Mouse (Mus musculus) C2C12 (cell line): ENCODE measurements around the gene Clec11a. TPM values are rescaled to one million over a fixed set of nuclear protein-coding genes. Genes with fewer than 3 reads are reported as not detected.

Experiments
- H3K27me3 ChIP-seq: one replicate; pipeline ENCODE4 v1.6.1; 2011; ENCODE audit not compliant: control insufficient read depth, insufficient read depth, insufficient read length
- H3K36me3 ChIP-seq: one replicate; pipeline ENCODE4 v1.6.1; 2011; ENCODE audit not compliant: control insufficient read depth, insufficient read depth
- H3K4me3 ChIP-seq: one replicate; pipeline ENCODE4 v1.5.1; 2011; ENCODE audit warnings: mild to moderate bottlenecking, control low read depth; ENCODE audit not compliant: poor library complexity, insufficient read depth, severe bottlenecking
- H3K79me2 ChIP-seq: one replicate; pipeline ENCODE4 v1.6.1; 2011; ENCODE audit not compliant: control insufficient read depth, insufficient read depth
- H3K79me3 ChIP-seq: one replicate; pipeline ENCODE4 v1.6.1; 2011; ENCODE audit warnings: low read depth, control low read depth
- H3ac ChIP-seq: one replicate; pipeline ENCODE3; 2011; ENCODE audit warnings: low read depth; ENCODE audit not compliant: control insufficient read depth, insufficient read length
- CEBPB ChIP-seq: IDR thresholded peaks from one replicate; pipeline ENCODE4 v1.6.1; 2011; ENCODE audit warnings: low read depth, mild to moderate bottlenecking, control low read depth, moderate library complexity
- CTCF ChIP-seq: IDR thresholded peaks from one replicate; pipeline ENCODE4 v1.5.1; 2011; ENCODE audit not compliant: control insufficient read depth, insufficient read depth, insufficient read length
- FOSL1 ChIP-seq: IDR thresholded peaks from one replicate; pipeline ENCODE4 v1.8.0; 2011; ENCODE audit warnings: mild to moderate bottlenecking, low read length; ENCODE audit not compliant: poor library complexity, insufficient read depth, severe bottlenecking
- MAX ChIP-seq: IDR thresholded peaks from one replicate; pipeline ENCODE4 v1.6.1; 2011; ENCODE audit warnings: mild to moderate bottlenecking, control low read depth
- MYOD1 ChIP-seq: IDR thresholded peaks from one replicate; pipeline ENCODE4 v1.6.1; 2011; ENCODE audit warnings: low read depth; ENCODE audit not compliant: control insufficient read depth, insufficient read length
- MYOG ChIP-seq: IDR thresholded peaks from one replicate; pipeline ENCODE4 v1.6.1; 2011; ENCODE audit not compliant: control insufficient read depth, insufficient read length; ENCODE audit errors: extremely low read depth
- USF1 ChIP-seq: IDR thresholded peaks from one replicate; pipeline ENCODE4 v1.6.1; 2011; ENCODE audit warnings: low read depth, mild to moderate bottlenecking, control low read depth, moderate library complexity
- polyA plus RNA-seq: library from polyadenylated mRNA; unstranded; fragments of >200 nt; fragmentation: generic; extraction: Trizol; gene quantifications from one replicate; pipeline ENCODE4 v1.2.1, GENCODE M21; 2012; ENCODE audit warnings: missing spikeins

The Clec11a gene
- polyA plus RNA-seq, 1 experiment: 0.30 TPM

DNA sequence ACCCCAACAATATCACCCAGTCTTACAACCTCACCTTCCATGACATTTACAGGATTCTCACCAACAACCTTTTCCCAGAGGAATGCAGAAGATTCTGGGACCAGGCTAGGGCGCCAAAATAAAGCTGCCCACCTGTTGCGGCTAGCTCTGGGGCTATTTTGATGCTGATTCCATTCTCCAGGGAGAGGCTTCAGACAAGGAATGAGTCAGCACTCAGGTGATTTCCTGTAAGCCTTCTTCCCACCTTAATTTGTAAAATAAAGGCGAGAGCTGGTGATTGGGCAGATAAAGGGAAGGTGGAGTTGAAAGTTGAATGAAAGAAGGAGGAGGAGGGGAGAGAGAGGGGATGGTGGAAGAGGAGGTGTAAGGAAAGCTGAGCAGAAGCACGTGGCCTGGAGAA lies 15.3 kb downstream of the Clec11a start:
- Histone ChIP-seq H3K27me3 (peaks cover 10% of the 10 kb centered on the region), H3K36me3 (no peaks in the 10 kb centered on the region), H3K79me3 (no peaks in the 10 kb centered on the region), H3K79me2 (no peaks in the 10 kb centered on the region), H3K4me3 (no peak overlapping the region), H3ac (no peak overlapping the region)
- TF ChIP-seq MYOD1: no peak
- TF ChIP-seq MAX: no peak
- no peak for TF ChIP-seq USF1
- no peak for TF ChIP-seq CTCF
- TF ChIP-seq CEBPB: no peak
- TF ChIP-seq FOSL1: no peak
- no peak for TF ChIP-seq MYOG

DNA sequence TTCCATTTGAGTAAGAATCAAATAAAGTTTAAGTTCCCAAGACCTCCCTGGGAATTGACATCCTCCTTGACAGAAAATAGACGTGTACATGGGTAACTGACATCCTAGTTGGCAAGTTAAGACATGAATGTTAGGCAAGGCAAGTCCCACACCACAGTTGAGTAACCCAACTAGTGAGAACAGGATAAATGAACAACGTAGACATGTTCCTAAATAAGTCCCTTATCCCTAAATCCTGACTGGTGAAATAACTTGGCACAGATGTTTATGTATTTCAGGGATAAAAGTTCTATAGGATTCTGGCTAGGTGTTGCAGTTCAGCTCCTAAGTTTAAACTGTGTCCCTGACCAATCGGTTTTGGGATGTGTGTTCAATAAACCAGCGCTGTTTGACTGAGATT lies 15.7 kb downstream of the Clec11a start:
- Histone ChIP-seq H3K79me2 (no peaks in the 10 kb centered on the region), H3K4me3 (no peak overlapping the region), H3K79me3 (no peaks in the 10 kb centered on the region), H3K27me3 (peaks cover 10% of the 10 kb centered on the region), H3K36me3 (no peaks in the 10 kb centered on the region), H3ac (no peak overlapping the region)
- TF ChIP-seq MYOG (no peak), FOSL1 (no peak), CEBPB (no peak), MAX (no peak), CTCF (no peak), MYOD1 (no peak), USF1 (no peak)

DNA sequence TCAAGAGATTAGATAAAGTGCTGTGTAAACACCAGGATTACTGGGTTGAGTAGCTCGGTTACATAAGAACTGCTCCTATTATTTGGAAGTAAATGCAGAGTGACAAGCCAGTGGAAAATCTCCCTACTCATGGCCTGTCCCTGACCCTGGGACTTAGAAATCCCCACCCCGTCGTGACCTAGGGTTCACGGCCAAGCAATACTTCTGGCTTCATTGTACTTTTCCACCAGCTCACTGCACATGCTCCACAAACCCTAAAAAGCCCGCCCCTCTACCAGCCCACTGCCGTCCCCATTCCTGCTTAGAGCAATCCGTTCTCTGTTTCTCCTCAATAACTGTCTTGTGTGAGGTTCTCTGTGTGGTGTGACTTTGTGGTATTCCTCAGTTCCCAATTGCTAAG lies 18.9 kb downstream of the Clec11a start:
- Histone ChIP-seq H3K79me2 (no peaks in the 10 kb centered on the region), H3K79me3 (no peaks in the 10 kb centered on the region), H3K36me3 (no peaks in the 10 kb centered on the region), H3K27me3 (peaks cover 22% of the 10 kb centered on the region), H3ac (no peak overlapping the region), H3K4me3 (no peak overlapping the region)
- TF ChIP-seq CEBPB: no peak
- no peak for TF ChIP-seq CTCF
- no peak for TF ChIP-seq USF1

DNA sequence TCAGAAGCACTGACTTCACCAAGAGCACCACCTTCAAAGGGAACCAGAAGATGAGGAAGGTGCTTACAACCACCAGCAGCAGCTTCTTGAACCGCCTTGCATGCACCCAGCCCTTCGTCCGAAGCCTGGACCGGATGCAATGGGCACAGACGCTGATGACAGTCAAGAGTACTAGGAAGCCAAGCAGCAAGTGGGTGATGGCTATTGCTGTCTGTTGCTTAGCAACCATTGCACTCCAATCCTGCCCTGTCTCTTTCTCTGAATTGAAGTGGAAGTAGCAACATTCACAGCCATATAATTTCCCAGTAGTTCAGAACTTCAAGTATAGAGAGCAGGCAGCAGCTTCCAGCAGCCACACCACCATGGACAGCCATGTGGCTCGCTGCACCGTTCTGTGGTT lies 25.1 kb downstream of the Clec11a start:
- H3ac ChIP-seq: no peak overlapping the region
- peaks cover 22% of the 10 kb centered on the region for H3K27me3 ChIP-seq
- no peaks in the 10 kb centered on the region for H3K79me2 ChIP-seq
- H3K4me3 ChIP-seq: no peak overlapping the region
- TF ChIP-seq CEBPB (no peak), MYOD1 (no peak), CTCF (no peak), FOSL1 (no peak), MYOG (no peak), MAX (no peak), USF1 (no peak)
- H3K36me3 ChIP-seq: no peaks in the 10 kb centered on the region
- H3K79me3 ChIP-seq: no peaks in the 10 kb centered on the region

DNA sequence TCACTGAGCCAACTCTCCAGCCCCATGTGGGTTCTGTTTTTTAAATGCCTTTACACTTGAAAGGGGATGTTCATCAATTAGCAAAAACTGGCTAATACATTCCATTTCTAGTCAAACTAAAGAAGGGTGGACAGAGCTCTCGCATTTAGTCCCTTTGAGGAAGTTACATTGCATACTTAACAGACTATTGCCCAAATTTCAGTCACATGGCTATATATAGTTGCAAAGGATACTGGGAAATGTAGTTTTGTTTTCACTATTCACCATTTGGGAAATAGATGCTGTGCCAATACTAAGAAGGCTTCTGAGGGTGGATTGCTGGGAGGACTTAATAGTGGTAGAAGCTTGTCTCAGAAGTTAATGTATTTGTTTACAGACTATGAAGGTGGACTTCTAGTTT lies 25.7 kb downstream of the Clec11a start:
- H3K4me3 ChIP-seq: no peak overlapping the region
- no peaks in the 10 kb centered on the region for H3K79me3 ChIP-seq
- H3ac ChIP-seq: no peak overlapping the region
- no peaks in the 10 kb centered on the region for H3K36me3 ChIP-seq
- H3K79me2 ChIP-seq: no peaks in the 10 kb centered on the region
- no peak for TF ChIP-seq CTCF
- peak; percentile 48 for TF ChIP-seq USF1
- peaks cover 24% of the 10 kb centered on the region for H3K27me3 ChIP-seq

DNA sequence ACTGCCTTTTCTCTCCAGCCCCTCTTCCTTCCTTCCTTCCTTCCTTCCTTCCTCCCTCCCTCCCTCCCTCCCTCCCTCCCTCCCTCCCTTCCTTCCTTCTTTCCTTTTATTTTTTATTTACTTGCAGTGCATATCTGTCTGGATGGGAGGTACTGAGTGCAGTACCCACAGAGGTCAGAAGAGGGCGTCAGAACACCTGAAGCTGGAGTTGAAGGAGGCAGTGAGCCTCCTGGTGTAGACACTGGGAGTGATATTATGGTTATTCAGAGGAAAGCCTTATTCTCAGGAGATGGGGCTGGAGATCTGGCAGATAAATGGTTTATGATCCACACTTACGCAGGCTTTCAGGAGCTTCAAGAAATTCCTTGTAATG lies 29.5 kb downstream of the Clec11a start:
- Histone ChIP-seq H3K27me3 (peaks cover 43% of the 10 kb centered on the region), H3K79me2 (no peaks in the 10 kb centered on the region), H3K36me3 (no peaks in the 10 kb centered on the region), H3ac (no peak overlapping the region), H3K79me3 (no peaks in the 10 kb centered on the region), H3K4me3 (no peak overlapping the region)
- TF ChIP-seq MAX: no peak
- TF ChIP-seq CEBPB: no peak
- no peak for TF ChIP-seq CTCF
- TF ChIP-seq MYOG: no peak
- TF ChIP-seq MYOD1: no peak
- TF ChIP-seq USF1: no peak
- no peak for TF ChIP-seq FOSL1
